Mouse (Mus musculus) heart, postnatal 0 days (tissue): ENCODE measurements around the gene Zfhx3. TPM values are rescaled to one million over a fixed set of nuclear protein-coding genes. Genes with fewer than 3 reads are reported as not detected.

Source experiments
- ATAC-seq: fragments of 200-750 bp; cut with Nextera tagmentation; 2 replicates; pipeline ENCODE4 v1.8.0; 2017; ENCODE audit warnings: low read depth, moderate number of reproducible peaks, moderate library complexity; ENCODE audit not compliant: insufficient read depth
- DNase-seq: peaks from one replicate; pipeline ENCODE4 v3.0.0-alpha.2; 2016; ENCODE audit warnings: low spot score
- H3K27ac ChIP-seq: fragments of 300-500 bp; sonication (generic); 2 replicates; pipeline ENCODE4 v1.5.1; 2014; ENCODE audit warnings: low read depth, mild to moderate bottlenecking
- H3K27me3 ChIP-seq: fragments of 300-500 bp; sonication (generic); 2 replicates; pipeline ENCODE4 v1.6.1; 2014; ENCODE audit warnings: low read length, mixed read lengths; ENCODE audit not compliant: control insufficient read depth, insufficient read depth
- H3K36me3 ChIP-seq: fragments of 300-500 bp; sonication (generic); replicated peaks from 2 replicates; pipeline ENCODE4 v1.6.1; 2014; ENCODE audit warnings: low read length, mixed read lengths; ENCODE audit not compliant: control insufficient read depth, insufficient read depth
- H3K4me1 ChIP-seq: fragments of 300-500 bp; sonication (generic); 2 replicates; pipeline ENCODE4 v1.6.1; 2014; ENCODE audit warnings: antibody characterized with exemption; ENCODE audit not compliant: control insufficient read depth, insufficient read depth
- H3K4me2 ChIP-seq: fragments of 300-500 bp; sonication (generic); 2 replicates; pipeline ENCODE4 v1.6.1; 2014; ENCODE audit warnings: low read depth, mild to moderate bottlenecking, low read length, moderate library complexity
- H3K4me3 ChIP-seq: fragments of 300-500 bp; sonication (generic); 2 replicates; pipeline ENCODE4 v1.5.1; 2014; ENCODE audit warnings: low read depth, low read length
- H3K9ac ChIP-seq: fragments of 300-500 bp; sonication (generic); replicated peaks from 2 replicates; pipeline ENCODE4 v1.6.1; 2014; ENCODE audit warnings: low read depth, low read length, mixed read lengths
- H3K9me3 ChIP-seq: fragments of 300-500 bp; sonication (generic); replicated peaks from 2 replicates; pipeline ENCODE4 v1.6.1; 2016; ENCODE audit warnings: low read length; ENCODE audit not compliant: control insufficient read depth
- CTCF ChIP-seq: IDR thresholded peaks from 2 replicates; pipeline ENCODE4 v1.5.1; 2016; ENCODE audit warnings: antibody characterized with exemption, control low read depth, low read depth
- EP300 ChIP-seq: IDR thresholded peaks from 2 replicates; pipeline ENCODE4 v1.6.1; 2016; ENCODE audit warnings: antibody characterized with exemption, low read depth
- WGBS: fragments of 180-500 bp; shearing (Covaris S2); extraction: QIAGEN DNeasy Blood & Tissue Kit; methylation state at CpG from one replicate; pipeline ENCODE4 v1.1.7; 2014; 5-methylcytosine and 5-hydroxymethylcytosine counted together
- polyA plus RNA-seq: library from polyadenylated mRNA; unstranded; fragments of >200 nt; fragmentation: Nextera tagmentation; extraction: Ambion mirVana; gene quantifications from 2 replicates; pipeline ENCODE4 v1.2.1, GENCODE M21; 2015
- total RNA-seq: library from RNA; depleted of rRNA; stranded (reverse); fragments of >200 nt; gene quantifications from 2 replicates; pipeline ENCODE4 v1.2.3, GENCODE M21; 2014; ENCODE audit warnings: low replicate concordance

The Zfhx3 gene
- total and polyA plus RNA-seq, 2 experiments from 2014 or later: 2.0 to 2.5 TPM

DNA sequence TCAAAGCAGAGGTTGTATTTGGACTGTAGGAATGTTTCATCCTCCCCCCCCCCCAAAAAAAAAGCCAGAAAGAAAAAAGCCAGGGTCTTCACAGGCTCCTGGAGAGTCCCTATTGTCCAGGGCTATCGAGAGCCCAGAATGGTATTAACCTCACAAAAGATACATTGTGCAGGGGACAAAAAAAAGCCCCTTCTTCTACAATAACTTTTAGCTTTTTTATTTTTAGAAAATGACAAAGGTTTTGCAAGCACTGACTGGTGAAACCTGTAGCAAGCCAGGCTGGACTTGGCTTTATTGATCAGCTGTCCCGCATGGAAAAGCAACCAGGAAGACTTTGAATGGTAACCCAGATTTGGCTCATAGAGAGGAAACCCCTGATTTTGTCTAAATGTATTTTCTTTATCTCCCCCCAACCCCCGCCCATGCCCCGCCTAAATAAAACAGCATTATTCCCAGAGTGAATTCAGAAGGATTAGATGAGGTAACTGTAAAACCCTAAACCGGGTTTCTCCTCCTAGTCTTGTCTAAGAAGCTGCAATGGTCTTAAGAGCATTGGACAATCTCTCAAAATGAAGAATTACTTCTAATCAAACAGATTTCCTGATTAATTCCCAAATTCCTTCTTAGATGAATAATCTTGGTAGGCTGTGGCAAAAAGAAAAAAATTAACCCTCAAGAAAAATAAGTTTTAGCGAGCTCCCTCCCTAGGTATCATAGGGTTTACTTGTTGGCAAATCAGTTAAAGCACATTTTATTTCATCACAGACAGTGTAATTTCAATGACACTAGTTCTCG is 759.1 kb downstream of the Zfhx3 start:
- no peak overlapping the region for H3K4me2 ChIP-seq
- no peak overlapping the region for H3K27ac ChIP-seq
- H3K4me3 ChIP-seq: no peak overlapping the region
- TF ChIP-seq CTCF (no peak), EP300 (no peak)
- DNase-seq (no peak), ATAC-seq (no peak)
- WGBS: 49% methylated on average over 7 of the region's 7 CpGs
- H3K9ac ChIP-seq: no peak overlapping the region
- H3K36me3 ChIP-seq: no peaks in the 10 kb centered on the region
- H3K9me3 ChIP-seq: no peaks in the 10 kb centered on the region
- H3K4me1 ChIP-seq: no peaks in the 10 kb centered on the region; the same call in 1 of the 2 replicates
- peaks cover 59% of the 10 kb centered on the region for H3K27me3 ChIP-seq

GRCm38 (mm10) chr8:108702201-108702600 is 759.8 kb downstream of the Zfhx3 start:
- no peaks in the 10 kb centered on the region for H3K9me3 ChIP-seq
- no peak overlapping the region for H3K9ac ChIP-seq
- DNase-seq (no peak), ATAC-seq (no peak)
- H3K4me1 ChIP-seq: no peaks in the 10 kb centered on the region; the same call in 1 of the 2 replicates
- 71% methylated on average over 1 of the region's 1 CpGs for WGBS
- no peaks in the 10 kb centered on the region for H3K36me3 ChIP-seq
- no peak overlapping the region; the same call in 1 of the 2 replicates for H3K4me2 ChIP-seq
- peaks cover 53% of the 10 kb centered on the region for H3K27me3 ChIP-seq
- no peak overlapping the region for H3K4me3 ChIP-seq
- TF ChIP-seq CTCF (no peak), EP300 (no peak)
- H3K27ac ChIP-seq: no peak overlapping the region

DNA sequence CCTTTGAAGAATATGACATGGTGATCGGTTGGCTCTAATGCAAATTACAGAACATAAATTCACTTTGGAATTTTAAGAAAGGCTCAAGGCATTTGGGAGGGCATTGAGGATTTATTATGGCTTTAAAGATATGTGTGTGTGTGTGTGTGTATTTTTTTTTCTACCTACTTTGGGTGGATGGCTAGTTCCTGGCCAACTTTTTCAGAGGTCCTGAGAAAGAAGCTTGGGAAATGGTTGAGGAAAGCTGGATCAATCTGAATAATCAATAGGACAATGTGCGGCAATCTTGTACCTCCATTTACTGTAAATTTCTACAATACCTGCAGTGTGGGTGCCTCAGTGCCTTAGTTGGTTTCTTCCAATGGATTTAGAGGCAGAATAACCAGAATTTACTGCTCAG is 763.3 kb downstream of the Zfhx3 start:
- H3K4me1 ChIP-seq: no peaks in the 10 kb centered on the region; the same call in 1 of the 2 replicates
- H3K9me3 ChIP-seq: no peaks in the 10 kb centered on the region
- 0 out of 2 replicates have a peak overlapping the region, but pooled peaks have one; percentile 91 for H3K4me3 ChIP-seq
- peaks cover 20% of the 10 kb centered on the region for H3K27me3 ChIP-seq
- no peak overlapping the region for H3K9ac ChIP-seq
- no peak for DNase-seq
- WGBS: 85% methylated on average over 2 of the region's 2 CpGs
- TF ChIP-seq CTCF (no peak), EP300 (no peak)
- no peak overlapping the region for H3K4me2 ChIP-seq
- no peaks in the 10 kb centered on the region for H3K36me3 ChIP-seq
- no peak overlapping the region for H3K27ac ChIP-seq
- ATAC-seq: no peak

- no peak overlapping the region for H3K27ac ChIP-seq
- no peaks in the 10 kb centered on the region for H3K36me3 ChIP-seq
- TF ChIP-seq EP300 (no peak), CTCF (no peak)
- peaks cover 15% of the 10 kb centered on the region for H3K27me3 ChIP-seq
- H3K9me3 ChIP-seq: no peaks in the 10 kb centered on the region
- WGBS: 68% methylated on average over 3 of the region's 3 CpGs
- H3K9ac ChIP-seq: no peak overlapping the region
- ATAC-seq: no peak
- H3K4me3 ChIP-seq: no peak overlapping the region
- H3K4me2 ChIP-seq: no peak overlapping the region
- no peak for DNase-seq
- H3K4me1 ChIP-seq: peaks cover 5% of the 10 kb centered on the region; the same call in 1 of the 2 replicates
Measured at GRCm38 (mm10) chr8:108706491-108706847, 764.0 kb downstream of the Zfhx3 start.

- Histone ChIP-seq H3K9ac (no peak overlapping the region), H3K4me1 (peaks cover 9% of the 10 kb centered on the region), H3K9me3 (no peaks in the 10 kb centered on the region), H3K4me2 (no peak overlapping the region), H3K36me3 (no peaks in the 10 kb centered on the region), H3K4me3 (no peak overlapping the region), H3K27ac (no peak overlapping the region), H3K27me3 (peaks cover 9% of the 10 kb centered on the region)
- ATAC-seq (no peak), DNase-seq (no peak)
- TF ChIP-seq EP300: no peak
- no peak for TF ChIP-seq CTCF
- 59% methylated on average over 6 of the region's 6 CpGs for WGBS
Measured at GRCm38 (mm10) chr8:108706848-108707541, 764.6 kb downstream of the Zfhx3 start.
